Mouse (Mus musculus): Measurements from ENCODE around the gene Gcnt2. TPM values are rescaled to one million over a fixed set of nuclear protein-coding genes. Genes with fewer than 3 reads are reported as not detected.

Gcnt2 gene
- polyA plus RNA-seq, 1 experiment from 2014 or later = 6.9 TPM

- WGBS = 84% methylated on average over 7 of the region's 7 CpGs
- no peaks in the 10 kb centered on the region for H3K9me3 ChIP-seq (ENCODE audit: control insufficient read depth, low read length)
- ATAC-seq (ENCODE audit: low FRiP score, low TSS enrichment) = no peak
These were observed 96.2 kb downstream of the Gcnt2 start for GRCm38 (mm10) chr13:40955773-40956172.

GRCm38 (mm10) chr13:40967609-40968008 is 108.1 kb downstream of the Gcnt2 start:
- Histone ChIP-seq H3K4me1 (ENCODE audit: control insufficient read depth, insufficient read depth, low read length) (no peaks in the 10 kb centered on the region), H3K4me2 (replicated peaks; ENCODE audit: low read depth, low read length) (no peak overlapping the region), H3K9ac (ENCODE audit: low read depth, low read length) (no peak overlapping the region), H3K9me3 (ENCODE audit: control insufficient read depth, low read length) (no peaks in the 10 kb centered on the region), H3K4me3 (ENCODE audit: low read length) (no peak overlapping the region), H3K27ac (ENCODE audit: low read depth, low read length) (no peak overlapping the region), H3K36me3 (ENCODE audit: control insufficient read depth, insufficient read depth, low read length) (no peaks in the 10 kb centered on the region), H3K27me3 (ENCODE audit: control insufficient read depth, insufficient read depth, low read length) (no peaks in the 10 kb centered on the region)
- WGBS = 94% methylated on average over 10 of the region's 10 CpGs
- ATAC-seq (ENCODE audit: low FRiP score, low TSS enrichment) = no peak

More at GRCm38 (mm10) chr13:40955773-40956172, 96.2 kb downstream of the Gcnt2 start:
- Histone ChIP-seq H3K4me3 (ENCODE audit: low read length) (no peak overlapping the region), H3K27ac (ENCODE audit: low read depth, low read length) (no peak overlapping the region), H3K27me3 (ENCODE audit: control insufficient read depth, insufficient read depth, low read length) (no peaks in the 10 kb centered on the region), H3K36me3 (ENCODE audit: control insufficient read depth, insufficient read depth, low read length) (no peaks in the 10 kb centered on the region), H3K4me2 (replicated peaks; ENCODE audit: low read depth, low read length) (no peak overlapping the region), H3K9ac (ENCODE audit: low read depth, low read length) (no peak overlapping the region), H3K4me1 (ENCODE audit: control insufficient read depth, insufficient read depth, low read length) (no peaks in the 10 kb centered on the region)

GRCm38 (mm10) chr13:40968564-40968963 is 109.0 kb downstream of the Gcnt2 start:
- ATAC-seq (ENCODE audit: low FRiP score, low TSS enrichment) = no peak
- H3K4me2 ChIP-seq (replicated peaks; ENCODE audit: low read depth, low read length) = no peak overlapping the region
- 63% methylated on average over 5 of the region's 5 CpGs for WGBS
- H3K4me1 ChIP-seq (ENCODE audit: control insufficient read depth, insufficient read depth, low read length) = no peaks in the 10 kb centered on the region
- no peaks in the 10 kb centered on the region for H3K9me3 ChIP-seq (ENCODE audit: control insufficient read depth, low read length)
- no peak overlapping the region for H3K27ac ChIP-seq (ENCODE audit: low read depth, low read length)
- no peak overlapping the region for H3K9ac ChIP-seq (ENCODE audit: low read depth, low read length)
- no peaks in the 10 kb centered on the region for H3K36me3 ChIP-seq (ENCODE audit: control insufficient read depth, insufficient read depth, low read length)
- H3K27me3 ChIP-seq (ENCODE audit: control insufficient read depth, insufficient read depth, low read length) = no peaks in the 10 kb centered on the region
- H3K4me3 ChIP-seq (ENCODE audit: low read length) = no peak overlapping the region

GRCm38 (mm10) chr13:40969761-40970390 is 110.3 kb downstream of the Gcnt2 start:
- no peaks in the 10 kb centered on the region for H3K36me3 ChIP-seq (ENCODE audit: control insufficient read depth, insufficient read depth, low read length)
- H3K4me1 ChIP-seq (ENCODE audit: control insufficient read depth, insufficient read depth, low read length) = no peaks in the 10 kb centered on the region
- H3K27me3 ChIP-seq (ENCODE audit: control insufficient read depth, insufficient read depth, low read length) = no peaks in the 10 kb centered on the region
- ATAC-seq (ENCODE audit: low FRiP score, low TSS enrichment) = no peak
- H3K9ac ChIP-seq (ENCODE audit: low read depth, low read length) = no peak overlapping the region
- 93% methylated on average over 4 of the region's 4 CpGs for WGBS
- no peak overlapping the region for H3K4me2 ChIP-seq (replicated peaks; ENCODE audit: low read depth, low read length)
- H3K4me3 ChIP-seq (ENCODE audit: low read length) = no peak overlapping the region
- H3K27ac ChIP-seq (ENCODE audit: low read depth, low read length) = no peak overlapping the region
- no peaks in the 10 kb centered on the region for H3K9me3 ChIP-seq (ENCODE audit: control insufficient read depth, low read length)

GRCm38 (mm10) chr13:40971261-40971660 is 111.7 kb downstream of the Gcnt2 start:
- no peak overlapping the region for H3K9ac ChIP-seq (ENCODE audit: low read depth, low read length)
- H3K4me2 ChIP-seq (replicated peaks; ENCODE audit: low read depth, low read length) = no peak overlapping the region
- no peak overlapping the region for H3K27ac ChIP-seq (ENCODE audit: low read depth, low read length)
- no peaks in the 10 kb centered on the region for H3K27me3 ChIP-seq (ENCODE audit: control insufficient read depth, insufficient read depth, low read length)
- WGBS = 89% methylated on average over 5 of the region's 5 CpGs
- ATAC-seq (ENCODE audit: low FRiP score, low TSS enrichment) = no peak
- H3K9me3 ChIP-seq (ENCODE audit: control insufficient read depth, low read length) = no peaks in the 10 kb centered on the region
- no peaks in the 10 kb centered on the region for H3K36me3 ChIP-seq (ENCODE audit: control insufficient read depth, insufficient read depth, low read length)
- no peaks in the 10 kb centered on the region for H3K4me1 ChIP-seq (ENCODE audit: control insufficient read depth, insufficient read depth, low read length)
- H3K4me3 ChIP-seq (ENCODE audit: low read length) = no peak overlapping the region

GRCm38 (mm10) chr13:40971831-40972230 is 112.3 kb downstream of the Gcnt2 start:
- Histone ChIP-seq H3K36me3 (ENCODE audit: control insufficient read depth, insufficient read depth, low read length) (no peaks in the 10 kb centered on the region), H3K9ac (ENCODE audit: low read depth, low read length) (no peak overlapping the region), H3K27ac (ENCODE audit: low read depth, low read length) (no peak overlapping the region), H3K4me2 (replicated peaks; ENCODE audit: low read depth, low read length) (no peak overlapping the region), H3K27me3 (ENCODE audit: control insufficient read depth, insufficient read depth, low read length) (no peaks in the 10 kb centered on the region), H3K4me3 (ENCODE audit: low read length) (no peak overlapping the region), H3K9me3 (ENCODE audit: control insufficient read depth, low read length) (no peaks in the 10 kb centered on the region), H3K4me1 (ENCODE audit: control insufficient read depth, insufficient read depth, low read length) (no peaks in the 10 kb centered on the region)
- 76% methylated on average over 2 of the region's 2 CpGs for WGBS
- ATAC-seq (ENCODE audit: low FRiP score, low TSS enrichment) = no peak

GRCm38 (mm10) chr13:40972976-40973375 is 113.4 kb downstream of the Gcnt2 start:
- no peak overlapping the region for H3K9ac ChIP-seq (ENCODE audit: low read depth, low read length)
- no peaks in the 10 kb centered on the region for H3K27me3 ChIP-seq (ENCODE audit: control insufficient read depth, insufficient read depth, low read length)
- 86% methylated on average over 5 of the region's 5 CpGs for WGBS
- H3K27ac ChIP-seq (ENCODE audit: low read depth, low read length) = no peak overlapping the region
- no peak for ATAC-seq (ENCODE audit: low FRiP score, low TSS enrichment)
- no peaks in the 10 kb centered on the region for H3K9me3 ChIP-seq (ENCODE audit: control insufficient read depth, low read length)
- H3K4me3 ChIP-seq (ENCODE audit: low read length) = no peak overlapping the region
- H3K4me2 ChIP-seq (replicated peaks; ENCODE audit: low read depth, low read length) = no peak overlapping the region
- H3K4me1 ChIP-seq (ENCODE audit: control insufficient read depth, insufficient read depth, low read length) = no peaks in the 10 kb centered on the region
- H3K36me3 ChIP-seq (ENCODE audit: control insufficient read depth, insufficient read depth, low read length) = no peaks in the 10 kb centered on the region

GRCm38 (mm10) chr13:40977609-40978008 is 118.1 kb downstream of the Gcnt2 start:
- no peak for ATAC-seq (ENCODE audit: low FRiP score, low TSS enrichment)
- no peaks in the 10 kb centered on the region for H3K4me1 ChIP-seq (ENCODE audit: control insufficient read depth, insufficient read depth, low read length)
- H3K27me3 ChIP-seq (ENCODE audit: control insufficient read depth, insufficient read depth, low read length) = no peaks in the 10 kb centered on the region
- H3K36me3 ChIP-seq (ENCODE audit: control insufficient read depth, insufficient read depth, low read length) = no peaks in the 10 kb centered on the region
- WGBS = 13% methylated on average over 7 of the region's 7 CpGs
- H3K4me3 ChIP-seq (ENCODE audit: low read length) = no peak overlapping the region
- H3K4me2 ChIP-seq (replicated peaks; ENCODE audit: low read depth, low read length) = no peak overlapping the region
- no peak overlapping the region for H3K9ac ChIP-seq (ENCODE audit: low read depth, low read length)
- no peaks in the 10 kb centered on the region for H3K9me3 ChIP-seq (ENCODE audit: control insufficient read depth, low read length)
- no peak overlapping the region for H3K27ac ChIP-seq (ENCODE audit: low read depth, low read length)

- H3K4me1 ChIP-seq (ENCODE audit: control insufficient read depth, insufficient read depth, low read length) = no peaks in the 10 kb centered on the region
- no peaks in the 10 kb centered on the region for H3K9me3 ChIP-seq (ENCODE audit: control insufficient read depth, low read length)
- WGBS = 82% methylated on average over 4 of the region's 4 CpGs
- no peaks in the 10 kb centered on the region for H3K27me3 ChIP-seq (ENCODE audit: control insufficient read depth, insufficient read depth, low read length)
- no peaks in the 10 kb centered on the region for H3K36me3 ChIP-seq (ENCODE audit: control insufficient read depth, insufficient read depth, low read length)
- no peak for ATAC-seq (ENCODE audit: low FRiP score, low TSS enrichment)
- no peak overlapping the region for H3K27ac ChIP-seq (ENCODE audit: low read depth, low read length)
- no peak overlapping the region for H3K4me3 ChIP-seq (ENCODE audit: low read length)
- no peak overlapping the region for H3K9ac ChIP-seq (ENCODE audit: low read depth, low read length)
- H3K4me2 ChIP-seq (replicated peaks; ENCODE audit: low read depth, low read length) = no peak overlapping the region
These were observed 119.1 kb downstream of the Gcnt2 start for GRCm38 (mm10) chr13:40978652-40979051.
